ENCODE assay signal across 23 mouse cellular contexts in genomic region chr14:76649927-76650326, GRCm38 (mm10).
DNase-seq lines count a peak whose midpoint lies in the region; ATAC-seq and TF ChIP-seq lines count a peak whose summit lies in the region.
"Had no signal": no experiment of that assay in that cellular context is flagged by ENCODE, and none has a peak within 500 bp of the region (broad histone marks: within the 10 kb centered on the region; RNA-seq: fewer than 3 reads in every experiment).

No protein-coding gene starts in this region.

- peaks cover 16% of the 10 kb centered on the region for H3K4me1 ChIP-seq in kidney, embryonic 16.5 days (ENCODE audit: insufficient read depth, low read length)
- H3K4me1 ChIP-seq in kidney, embryonic 15.5 days = peaks cover 22% of the 10 kb centered on the region
- H3K4me1 ChIP-seq in liver, embryonic 14.5 days (replicated peaks; ENCODE audit: control insufficient read depth in 2 of 2, insufficient read depth in 2 of 2, low read length in 1 of 2) = peaks cover 8 to 10% of the 10 kb centered on the region in 2 experiments

- intact Hi-C loops in heart, postnatal 10 days (cut with DNase I) = no loop called here

- ATAC-seq in kidney, embryonic 16.5 days (ENCODE audit: low FRiP score, low TSS enrichment) = 0 out of 2 replicates have a peak, but pooled peaks have one; percentile 17
- no peak for ATAC-seq in kidney, embryonic 15.5 days (replicated peaks; ENCODE audit: low FRiP score)
- ATAC-seq in liver, embryonic 14.5 days (ENCODE audit: insufficient read depth) = peak; percentile 89
- peak; percentile 71 for ATAC-seq in megakaryocyte progenitor cell, adult 5-6 weeks (replicated peaks; ENCODE audit: poor library complexity)
- ATAC-seq: CD4-positive, CD25-positive, alpha-beta regulatory T cell, adult 4 months; forebrain, embryonic 16.5 days had no signal

- H3K27me3 ChIP-seq in kidney, embryonic 16.5 days (ENCODE audit: insufficient read depth, low read length) = no peaks in the 10 kb centered on the region
- H3K27me3 ChIP-seq in kidney, embryonic 15.5 days = no peaks in the 10 kb centered on the region
- no peaks in the 10 kb centered on the region for H3K27me3 ChIP-seq in liver, embryonic 14.5 days (ENCODE audit: control insufficient read depth, insufficient read depth, low read length)
- H3K27me3 ChIP-seq: embryonic facial prominence, embryonic 13.5 days; hindbrain, embryonic 15.5 days had no signal

- H3K27ac ChIP-seq in kidney, embryonic 16.5 days (ENCODE audit: low read length) = no peak overlapping the region
- no peak overlapping the region for H3K27ac ChIP-seq in kidney, embryonic 15.5 days
- H3K27ac ChIP-seq in liver, embryonic 14.5 days = no peak overlapping the region
- H3K27ac ChIP-seq: embryonic facial prominence, embryonic 13.5 days; forebrain, embryonic 12.5 days; heart, embryonic 10.5 days; hindbrain, embryonic 15.5 days had no signal

- 91% methylated on average over 3 of the region's 3 CpGs for WGBS in kidney, embryonic 16.5 days
- WGBS in kidney, embryonic 15.5 days = 90% methylated on average over 3 of the region's 3 CpGs
- WGBS in liver, embryonic 14.5 days (ENCODE audit: insufficient replicate concordance) = 24% methylated on average over 3 of the region's 3 CpGs

- no peak for TF ChIP-seq EP300 in liver, embryonic 14.5 days (IDR thresholded peaks at IDR 0.05; ENCODE audit: low read depth)

- no peaks in the 10 kb centered on the region; the same call in 1 of the 2 replicates for H3K9me3 ChIP-seq in kidney, embryonic 16.5 days (ENCODE audit: low read length)
- H3K9me3 ChIP-seq in kidney, embryonic 15.5 days (replicated peaks) = no peaks in the 10 kb centered on the region
- no peaks in the 10 kb centered on the region for H3K9me3 ChIP-seq in liver, embryonic 14.5 days (ENCODE audit: control insufficient read depth, low read length)
- H3K9me3 ChIP-seq: embryonic facial prominence, embryonic 13.5 days; forebrain, embryonic 12.5 days; heart, embryonic 10.5 days; hindbrain, embryonic 15.5 days had no signal

- DNase-seq in liver = peak; percentile 27
- DNase-seq in liver, embryonic 14.5 days (ENCODE audit: low read depth in 3 of 3, low spot score in 3 of 3) = peak; percentile 39 to 41 (median 40)
- no peak for DNase-seq in layer of hippocampus, postnatal 25 days (ENCODE audit: extremely low spot score in 1 of 2, low spot score in 1 of 2)
- DNase-seq in heart, postnatal 10 days = no peak
- no peak for DNase-seq in left cerebral cortex, adult 8-10 months (ENCODE audit: low spot score in 2 of 2)
- DNase-seq: adrenal gland, postnatal 14 days; B cell, adult 2 months; cerebellum, adult 11 months; cerebellum, adult 9-11 months; cerebellum, postnatal 36 days; gastrocnemius, postnatal 10 days; heart, adult 18-20 months; heart, postnatal 14 days had no signal

- TF ChIP-seq CTCF in liver, embryonic 14.5 days (IDR thresholded peaks at IDR 0.05; ENCODE audit: low read depth) = no peak

- H3K36me3 ChIP-seq in kidney, embryonic 16.5 days (ENCODE audit: insufficient read depth, low read length) = no peaks in the 10 kb centered on the region
- H3K36me3 ChIP-seq in kidney, embryonic 15.5 days = no peaks in the 10 kb centered on the region
- H3K36me3 ChIP-seq in liver, embryonic 14.5 days (replicated peaks; ENCODE audit: control insufficient read depth, insufficient read depth, low read depth) = no peaks in the 10 kb centered on the region
- H3K36me3 ChIP-seq: embryonic facial prominence, embryonic 13.5 days; forebrain, embryonic 12.5 days; G1E; heart, embryonic 10.5 days; hindbrain, embryonic 15.5 days had no signal

- H3K4me2 ChIP-seq in kidney, embryonic 16.5 days (replicated peaks; ENCODE audit: low read depth, low read length) = no peak overlapping the region
- no peak overlapping the region for H3K4me2 ChIP-seq in kidney, embryonic 15.5 days
- H3K4me2 ChIP-seq in liver, embryonic 14.5 days (ENCODE audit: low read depth) = no peak overlapping the region
- H3K4me2 ChIP-seq: embryonic facial prominence, embryonic 13.5 days; forebrain, embryonic 12.5 days; hindbrain, embryonic 15.5 days had no signal

- H3K9ac ChIP-seq in kidney, embryonic 16.5 days (replicated peaks; ENCODE audit: low read length) = no peak overlapping the region
- no peak overlapping the region for H3K9ac ChIP-seq in kidney, embryonic 15.5 days
- H3K9ac ChIP-seq in liver, embryonic 14.5 days (replicated peaks) = no peak overlapping the region
- H3K9ac ChIP-seq: embryonic facial prominence, embryonic 13.5 days; forebrain, embryonic 12.5 days; hindbrain, embryonic 15.5 days had no signal

- H3K4me3 ChIP-seq in kidney, embryonic 16.5 days (ENCODE audit: low read length) = no peak overlapping the region
- no peak overlapping the region for H3K4me3 ChIP-seq in kidney, embryonic 15.5 days (replicated peaks)
- H3K4me3 ChIP-seq in liver, embryonic 14.5 days (ENCODE audit: insufficient read depth in 1 of 2, low read depth in 2 of 2, low read length in 2 of 2) = no peak overlapping the region
- H3K4me3 ChIP-seq: embryonic facial prominence, embryonic 13.5 days; forebrain, embryonic 12.5 days; heart, embryonic 10.5 days; hindbrain, embryonic 15.5 days had no signal

Comparison
In these comparisons a context has a peak if more than half of its experiments do, and no peak if none do; other contexts are left out.
1. DNase-seq: peak in liver (single experiment) and liver, embryonic 14.5 days (3 of 3); none in layer of hippocampus, postnatal 25 days (0 of 2), heart, postnatal 10 days (0 of 2) and left cerebral cortex, adult 8-10 months (0 of 2).